Mouse (Mus musculus): Measurements from ENCODE around the gene Gas2l1. TPM values are rescaled to one million over a fixed set of nuclear protein-coding genes. Genes with fewer than 3 reads are reported as not detected.
A peak's percentile ranks its signal among the peaks of the same experiment; 100 is the strongest.

Gas2l1 gene
- polyA plus RNA-seq, 1 experiment = 57.4 TPM

DNA sequence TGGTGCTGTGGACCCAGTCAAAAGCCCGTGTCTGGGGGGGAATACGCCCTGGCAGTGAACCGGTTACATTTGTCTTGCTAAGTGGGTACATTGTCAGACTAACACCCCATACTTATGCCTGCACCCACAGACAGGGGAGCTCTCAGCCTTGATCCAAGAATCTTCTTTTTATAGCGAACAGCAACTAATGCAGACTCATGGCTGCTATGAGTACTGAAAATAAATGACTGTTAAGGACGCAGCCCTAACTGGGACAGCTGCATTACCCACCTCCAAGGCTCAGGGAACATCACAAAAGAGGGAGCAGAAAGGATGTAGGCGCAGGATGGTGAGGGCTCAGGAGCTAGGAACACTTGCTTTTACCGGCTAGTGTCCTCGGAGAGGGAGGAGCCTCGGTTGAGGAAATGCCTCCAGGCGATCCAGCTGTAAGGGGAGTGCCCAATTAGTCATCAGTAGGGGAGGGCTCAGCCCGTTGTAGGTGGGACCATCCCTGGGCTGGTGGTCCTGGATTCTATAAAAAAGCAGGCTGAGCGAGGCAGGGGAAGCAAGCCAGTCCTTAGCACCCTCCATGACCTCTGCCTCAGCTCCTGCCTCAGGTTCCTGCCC is 18.7 kb downstream of the Gas2l1 start:
- H3K4me3 ChIP-seq (replicated peaks; ENCODE audit: insufficient read depth, low read depth, low read length) = no peak overlapping the region
- H3K27ac ChIP-seq (ENCODE audit: insufficient read depth, low read length) = no peak overlapping the region
- WGBS = 56% methylated on average over 12 of the region's 12 CpGs
- peaks cover 23% of the 10 kb centered on the region for H3K4me1 ChIP-seq (ENCODE audit: control insufficient read depth, insufficient read depth, low read length)
- no peak for TF ChIP-seq CTCF (IDR thresholded peaks at IDR 0.05; ENCODE audit: borderline replicate concordance, insufficient read depth, low read depth, low read length)
- no peak for TF ChIP-seq POLR2A (IDR thresholded peaks at IDR 0.05; ENCODE audit: borderline replicate concordance, insufficient read depth, low read length)
- DNase-seq = no peak
- H3K27me3 ChIP-seq (ENCODE audit: control insufficient read depth, insufficient read depth, low read length) = no peaks in the 10 kb centered on the region

DNA sequence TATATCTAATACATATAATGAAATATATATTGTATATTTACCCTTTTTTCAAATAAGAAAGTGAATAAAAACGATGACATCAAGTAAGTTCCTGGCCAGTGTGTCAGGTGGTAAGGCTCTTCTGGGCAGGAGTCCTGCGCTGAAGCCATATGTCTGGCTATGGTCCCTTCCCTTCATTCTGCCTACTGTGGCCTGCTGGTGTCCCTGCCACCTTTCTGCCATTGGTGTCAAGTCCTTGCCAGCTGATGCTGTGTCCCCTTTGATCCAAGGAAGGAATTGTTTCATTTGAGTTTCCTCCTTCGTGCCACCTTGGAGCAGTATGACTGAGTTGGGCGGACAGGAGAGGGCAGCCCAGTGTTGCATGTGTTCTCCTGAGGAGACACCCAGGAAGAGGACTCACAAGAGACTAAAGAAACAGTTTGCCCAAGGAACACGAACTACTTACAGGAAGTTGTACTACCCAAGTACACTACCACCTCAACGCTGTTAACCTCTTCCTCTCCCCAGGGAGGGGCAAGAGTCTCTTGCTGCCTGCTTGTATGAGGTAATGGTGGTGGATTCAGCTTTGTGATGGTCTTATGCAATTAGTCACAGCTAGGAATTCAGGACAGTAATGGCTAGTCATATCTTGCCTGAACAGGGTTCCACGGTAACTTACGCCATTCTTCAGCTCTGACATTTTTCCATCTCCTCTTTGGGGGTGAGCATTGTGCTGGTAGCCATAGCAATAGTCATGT is 22.3 kb downstream of the Gas2l1 start:
- TF ChIP-seq CTCF (IDR thresholded peaks at IDR 0.05; ENCODE audit: borderline replicate concordance, insufficient read depth, low read depth, low read length) (no peak), POLR2A (IDR thresholded peaks at IDR 0.05; ENCODE audit: borderline replicate concordance, insufficient read depth, low read length) (no peak)
- Histone ChIP-seq H3K27ac (ENCODE audit: insufficient read depth, low read length) (peak overlapping the region; percentile 34; the same call in 1 of the 2 replicates), H3K27me3 (ENCODE audit: control insufficient read depth, insufficient read depth, low read length) (no peaks in the 10 kb centered on the region), H3K4me3 (replicated peaks; ENCODE audit: insufficient read depth, low read depth, low read length) (no peak overlapping the region), H3K4me1 (ENCODE audit: control insufficient read depth, insufficient read depth, low read length) (peaks cover 48% of the 10 kb centered on the region)
- WGBS = 39% methylated on average over 8 of the region's 8 CpGs
- DNase-seq = peak; percentile 49 to 68

DNA sequence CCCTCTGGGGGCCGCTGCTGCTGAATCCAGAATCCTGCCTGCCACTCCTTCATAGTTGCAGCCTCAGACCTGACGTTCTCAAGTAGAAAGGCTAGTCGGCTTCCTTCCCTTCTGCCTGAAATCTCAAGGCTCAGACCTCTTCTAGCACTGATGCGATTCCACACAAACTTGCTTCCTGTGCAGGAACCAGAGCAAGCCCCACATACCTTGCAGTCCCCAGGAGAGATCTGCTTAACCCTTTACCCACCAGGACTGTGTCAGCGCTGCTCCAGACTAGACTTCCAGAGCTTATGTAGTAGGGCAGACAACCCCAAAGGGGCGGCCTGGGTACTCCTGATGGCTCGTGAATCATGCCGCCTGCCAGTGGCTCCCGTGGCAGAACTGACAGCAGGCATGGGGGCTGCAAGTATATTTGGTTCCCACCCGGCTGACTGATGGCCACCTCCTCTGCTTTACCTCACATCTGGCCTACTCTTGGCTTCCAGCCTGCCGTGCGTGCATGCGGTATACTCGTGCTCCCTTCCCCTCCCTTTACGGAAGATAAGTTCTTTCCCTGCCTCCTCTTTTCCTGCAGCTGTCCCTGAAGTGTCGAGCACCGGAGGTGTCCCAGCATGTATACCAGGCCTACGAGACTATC is 23.9 kb downstream of the Gas2l1 start:
- Histone ChIP-seq H3K27ac (ENCODE audit: insufficient read depth, low read length) (no peak overlapping the region), H3K27me3 (ENCODE audit: control insufficient read depth, insufficient read depth, low read length) (no peaks in the 10 kb centered on the region), H3K4me1 (ENCODE audit: control insufficient read depth, insufficient read depth, low read length) (peaks cover 59% of the 10 kb centered on the region), H3K4me3 (replicated peaks; ENCODE audit: insufficient read depth, low read depth, low read length) (no peak overlapping the region)
- no peak for TF ChIP-seq POLR2A (IDR thresholded peaks at IDR 0.05; ENCODE audit: borderline replicate concordance, insufficient read depth, low read length)
- no peak for DNase-seq
- WGBS = 82% methylated on average over 18 of the region's 18 CpGs

DNA sequence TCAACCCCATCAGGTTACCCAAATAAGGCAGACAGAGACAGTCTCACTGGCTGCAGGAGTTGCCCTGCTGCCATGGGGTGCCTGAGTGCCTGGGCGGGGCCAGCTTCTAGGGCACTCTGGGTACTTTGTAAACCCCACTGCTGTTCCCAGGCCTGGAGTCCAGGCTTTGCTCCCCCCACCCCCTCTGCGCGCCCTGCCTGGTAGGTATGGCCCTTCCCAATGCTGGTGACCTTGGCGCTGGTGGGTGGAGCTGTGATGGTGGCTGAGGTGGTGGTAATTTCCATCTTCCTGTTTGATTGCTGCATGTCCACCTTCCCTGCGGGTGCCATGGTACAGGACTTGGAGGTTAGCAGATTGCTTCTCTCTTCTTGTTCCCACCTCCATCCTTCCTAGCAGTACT is 24.5 kb downstream of the Gas2l1 start:
- Histone ChIP-seq H3K27ac (ENCODE audit: insufficient read depth, low read length) (no peak overlapping the region), H3K27me3 (ENCODE audit: control insufficient read depth, insufficient read depth, low read length) (no peaks in the 10 kb centered on the region), H3K4me3 (replicated peaks; ENCODE audit: insufficient read depth, low read depth, low read length) (no peak overlapping the region), H3K4me1 (ENCODE audit: control insufficient read depth, insufficient read depth, low read length) (peaks cover 59% of the 10 kb centered on the region)
- DNase-seq = no peak
- WGBS = 96% methylated on average over 5 of the region's 5 CpGs
- TF ChIP-seq POLR2A (IDR thresholded peaks at IDR 0.05; ENCODE audit: borderline replicate concordance, insufficient read depth, low read length) (no peak), CTCF (IDR thresholded peaks at IDR 0.05; ENCODE audit: borderline replicate concordance, insufficient read depth, low read depth, low read length) (no peak)

DNA sequence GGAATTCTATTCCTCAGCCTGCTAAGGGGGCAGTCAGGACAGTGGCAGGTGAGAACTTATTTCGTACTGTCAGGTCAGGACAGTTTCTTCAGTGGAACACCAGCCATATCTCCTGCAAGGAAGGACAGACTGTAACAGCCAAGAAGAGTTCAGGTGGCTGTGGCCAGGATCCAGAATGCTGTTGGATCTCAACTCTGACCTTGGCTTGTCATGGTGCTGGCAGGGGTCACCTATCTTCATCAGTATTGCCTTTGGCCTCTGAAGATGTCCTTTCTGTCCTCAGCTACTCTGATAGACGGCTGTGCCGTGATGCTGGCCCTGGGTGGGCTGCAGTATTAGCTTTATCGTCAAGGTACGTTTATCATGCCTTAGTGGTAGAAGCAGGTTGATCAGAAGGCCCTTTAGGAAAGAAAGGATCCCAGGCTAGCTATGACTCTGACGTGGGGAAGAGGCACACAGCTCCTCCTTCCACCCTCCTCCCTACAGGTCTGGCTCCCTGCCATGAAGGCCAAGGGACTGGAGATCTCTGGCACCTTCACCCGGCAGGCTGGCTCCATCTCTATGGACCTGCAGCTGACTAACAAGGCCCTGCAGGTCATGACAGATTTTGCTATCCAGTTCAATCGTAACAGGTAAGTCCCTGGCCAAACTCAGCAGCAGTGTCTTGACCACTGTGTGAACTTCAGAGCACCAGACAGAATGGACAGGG is 27.8 kb downstream of the Gas2l1 start:
- TF ChIP-seq POLR2A (IDR thresholded peaks at IDR 0.05; ENCODE audit: borderline replicate concordance, insufficient read depth, low read length) = no peak
- no peak for TF ChIP-seq CTCF (IDR thresholded peaks at IDR 0.05; ENCODE audit: borderline replicate concordance, insufficient read depth, low read depth, low read length)

DNA sequence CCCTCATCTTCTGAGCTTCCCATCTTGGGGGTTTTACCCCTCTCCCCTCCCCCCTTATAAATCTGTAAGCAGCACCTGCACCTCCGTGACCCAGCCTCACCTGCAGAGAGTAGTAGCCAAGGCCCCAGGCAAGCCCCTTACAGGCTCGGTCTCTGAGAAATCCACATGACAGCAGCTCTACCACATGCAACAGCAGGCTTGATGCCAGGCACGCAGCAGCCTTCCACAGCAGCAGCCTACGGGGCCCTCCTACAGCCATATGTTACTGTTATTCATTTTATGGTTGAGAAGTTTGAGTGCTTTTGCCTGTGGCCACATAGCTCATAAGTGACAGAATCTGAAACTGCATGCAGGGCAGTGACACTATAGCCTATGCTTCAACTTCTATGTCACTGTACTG is 29.7 kb downstream of the Gas2l1 start:
- no peaks in the 10 kb centered on the region for H3K27me3 ChIP-seq (ENCODE audit: control insufficient read depth, insufficient read depth, low read length)
- no peak overlapping the region for H3K27ac ChIP-seq (ENCODE audit: insufficient read depth, low read length)
- WGBS = 17% methylated on average over 4 of the region's 4 CpGs
- TF ChIP-seq POLR2A (IDR thresholded peaks at IDR 0.05; ENCODE audit: borderline replicate concordance, insufficient read depth, low read length) (no peak), CTCF (IDR thresholded peaks at IDR 0.05; ENCODE audit: borderline replicate concordance, insufficient read depth, low read depth, low read length) (no peak)
- peaks cover 46% of the 10 kb centered on the region for H3K4me1 ChIP-seq (ENCODE audit: control insufficient read depth, insufficient read depth, low read length)
- DNase-seq = peak; percentile 21 to 46
- H3K4me3 ChIP-seq (replicated peaks; ENCODE audit: insufficient read depth, low read depth, low read length) = no peak overlapping the region

More for the DNA sequence above, 27.8 kb downstream of the Gas2l1 start:
- H3K27me3 ChIP-seq (ENCODE audit: control insufficient read depth, insufficient read depth, low read length) = no peaks in the 10 kb centered on the region
- peaks cover 57% of the 10 kb centered on the region for H3K4me1 ChIP-seq (ENCODE audit: control insufficient read depth, insufficient read depth, low read length)
- H3K27ac ChIP-seq (ENCODE audit: insufficient read depth, low read length) = no peak overlapping the region
- 26% methylated on average over 8 of the region's 8 CpGs for WGBS
- H3K4me3 ChIP-seq (replicated peaks; ENCODE audit: insufficient read depth, low read depth, low read length) = no peak overlapping the region
- DNase-seq = peak; percentile 83 to 88

DNA sequence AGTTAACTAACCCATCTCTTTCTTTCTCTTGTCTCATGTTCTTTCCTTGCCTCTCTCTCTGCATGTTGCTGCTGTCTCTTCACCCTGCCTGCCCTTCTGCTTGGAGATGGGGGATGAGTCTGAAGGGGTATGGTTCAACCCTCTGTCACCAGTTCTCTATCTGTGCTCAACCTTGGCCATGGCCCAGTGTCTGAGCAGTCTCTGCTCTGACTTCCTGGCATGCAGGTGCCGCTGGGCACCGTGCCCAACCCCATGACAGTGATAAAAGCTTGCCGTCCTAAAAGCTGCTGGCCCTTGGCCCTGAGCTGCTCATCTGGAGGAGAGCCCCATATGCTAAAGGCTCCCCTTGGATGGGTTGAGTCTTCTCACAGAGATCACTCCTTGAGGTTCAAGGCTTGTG is 32.0 kb downstream of the Gas2l1 start:
- peak; percentile 74 to 84 for DNase-seq
- Histone ChIP-seq H3K4me1 (ENCODE audit: control insufficient read depth, insufficient read depth, low read length) (peaks cover 25% of the 10 kb centered on the region), H3K4me3 (replicated peaks; ENCODE audit: insufficient read depth, low read depth, low read length) (no peak overlapping the region), H3K27me3 (ENCODE audit: control insufficient read depth, insufficient read depth, low read length) (no peaks in the 10 kb centered on the region), H3K27ac (ENCODE audit: insufficient read depth, low read length) (no peak overlapping the region)
- 18% methylated on average over 3 of the region's 3 CpGs for WGBS
- TF ChIP-seq POLR2A (IDR thresholded peaks at IDR 0.05; ENCODE audit: borderline replicate concordance, insufficient read depth, low read length) (no peak), CTCF (IDR thresholded peaks at IDR 0.05; ENCODE audit: borderline replicate concordance, insufficient read depth, low read depth, low read length) (no peak)
